Mouse (Mus musculus) MEL (cell line): ENCODE results near the gene Stk11. TPM values are rescaled to one million over a fixed set of nuclear protein-coding genes. Genes with fewer than 3 reads are reported as not detected.

ENCODE experiments used
- DNase-seq: peaks from one replicate; pipeline ENCODE4 v3.0.0; 2011; ENCODE audit warnings: low read depth, low spot score
- H3K27ac ChIP-seq: 2 replicates; pipeline ENCODE4 v1.5.1; 2012; ENCODE audit warnings: low read depth, mild to moderate bottlenecking, control low read depth, low read length, moderate library complexity; ENCODE audit not compliant: control insufficient read depth
- H3K27me3 ChIP-seq, 2 experiments: fragments of 150-350 bp in 1 of 2; sonication (generic) in 1 of 2; 2 replicates each; pipeline ENCODE4 v1.6.1; 2012; ENCODE audit warnings: low read length in 2 of 2, mild to moderate bottlenecking in 2 of 2, improper control_type of control experiment in 1 of 2, moderate library complexity in 1 of 2; ENCODE audit not compliant: insufficient read depth in 2 of 2, control insufficient read depth in 1 of 2
- H3K36me3 ChIP-seq, 2 experiments: 2 replicates each; pipeline ENCODE4 v1.6.1; 2012 to 2014; ENCODE audit warnings: low read length in 2 of 2, improper control_type of control experiment in 1 of 2, inconsistent platforms in 1 of 2, mild to moderate bottlenecking in 1 of 2; ENCODE audit not compliant: insufficient read depth in 2 of 2, control insufficient read depth in 1 of 2
- H3K4me1 ChIP-seq, 2 experiments: fragments of 150-350 bp in 1 of 2; sonication (generic) in 1 of 2; 2 replicates each; pipeline ENCODE4 v1.6.1; 2012; ENCODE audit warnings: low read length in 2 of 2, improper control_type of control experiment in 1 of 2, mild to moderate bottlenecking in 1 of 2; ENCODE audit not compliant: insufficient read depth in 2 of 2, control insufficient read depth in 1 of 2
- H3K4me3 ChIP-seq, 2 experiments: fragments of 150-350 bp in 1 of 2; sonication (generic) in 1 of 2; 2 replicates each; pipeline ENCODE4 v1.5.1; 2012; ENCODE audit warnings: low read depth in 2 of 2, low read length in 2 of 2, mild to moderate bottlenecking in 2 of 2, moderate library complexity in 2 of 2, control low read depth in 1 of 2, improper control_type of control experiment in 1 of 2; ENCODE audit not compliant: control insufficient read depth in 1 of 2, insufficient read depth in 1 of 2
- H3K79me2 ChIP-seq: 2 replicates; pipeline ENCODE4 v1.6.1; 2012; ENCODE audit warnings: mild to moderate bottlenecking, low read length, moderate library complexity; ENCODE audit not compliant: control insufficient read depth, poor library complexity, insufficient read depth
- H3K9ac ChIP-seq: 2 replicates; pipeline ENCODE4 v1.6.1; 2012; ENCODE audit warnings: low read depth, mild to moderate bottlenecking, control low read depth, low read length, moderate library complexity; ENCODE audit not compliant: control insufficient read depth, poor library complexity, severe bottlenecking
- H3K9me3 ChIP-seq: fragments of 150-350 bp; sonication (generic); replicated peaks from 2 replicates; pipeline ENCODE4 v1.6.1; 2012; ENCODE audit warnings: mild to moderate bottlenecking, low read length, improper control_type of control experiment, moderate library complexity; ENCODE audit not compliant: insufficient read depth
- E2F4 ChIP-seq: IDR thresholded peaks from 2 replicates; pipeline ENCODE4 v1.6.1; 2011; ENCODE audit warnings: low read depth, low read length, improper control_type of control experiment, borderline replicate concordance
- ELF1 ChIP-seq: IDR thresholded peaks from 2 replicates; pipeline ENCODE4 v1.6.1; 2014; ENCODE audit warnings: low read depth, mild to moderate bottlenecking, inconsistent platforms, low read length, improper control_type of control experiment, moderate library complexity
- ETS1 ChIP-seq: IDR thresholded peaks from 2 replicates; pipeline ENCODE4 v1.6.1; 2012; ENCODE audit warnings: low read depth, mild to moderate bottlenecking, inconsistent platforms, low read length, improper control_type of control experiment, moderate library complexity
- GABPA ChIP-seq: IDR thresholded peaks from 2 replicates; pipeline ENCODE4 v1.6.1; 2012; ENCODE audit warnings: low read depth, mild to moderate bottlenecking, inconsistent platforms, low read length, improper control_type of control experiment, moderate library complexity
- HCFC1 ChIP-seq: IDR thresholded peaks from 2 replicates; pipeline ENCODE4 v1.6.1; 2012; ENCODE audit warnings: low read depth, mild to moderate bottlenecking, inconsistent platforms, low read length, improper control_type of control experiment, moderate library complexity
- MAZ ChIP-seq: IDR thresholded peaks from 2 replicates; pipeline ENCODE4 v1.6.1; 2012; ENCODE audit warnings: low read depth, mild to moderate bottlenecking, inconsistent platforms, low read length, improper control_type of control experiment
- MEF2A ChIP-seq: IDR thresholded peaks from 2 replicates; pipeline ENCODE4 v1.6.1; 2014; ENCODE audit warnings: low read depth, mild to moderate bottlenecking, inconsistent platforms, low read length, improper control_type of control experiment; ENCODE audit not compliant: poor library complexity, insufficient replicate concordance, severe bottlenecking; ENCODE audit errors: extremely low read depth
- MYB ChIP-seq: IDR thresholded peaks from 2 replicates; pipeline ENCODE4 v1.6.1; 2011; ENCODE audit warnings: mild to moderate bottlenecking, low read depth, low read length, improper control_type of control experiment
- NRF1 ChIP-seq: IDR thresholded peaks from 2 replicates; pipeline ENCODE4 v1.6.1; 2014; ENCODE audit warnings: low read depth, mild to moderate bottlenecking, inconsistent platforms, low read length, improper control_type of control experiment, moderate library complexity; ENCODE audit not compliant: poor library complexity, insufficient read depth, severe bottlenecking
- POLR2AphosphoS2 ChIP-seq: IDR thresholded peaks from 2 replicates; pipeline ENCODE4 v1.6.1; 2011; ENCODE audit warnings: low read length, improper control_type of control experiment
- SIN3A ChIP-seq: IDR thresholded peaks from 2 replicates; pipeline ENCODE4 v1.6.1; 2012; ENCODE audit warnings: low read length, improper control_type of control experiment, inconsistent platforms
- TAL1 ChIP-seq: IDR thresholded peaks from 2 replicates; pipeline ENCODE4 v1.6.1; 2012; ENCODE audit warnings: mild to moderate bottlenecking, inconsistent platforms, low read length, moderate library complexity, mixed read lengths
- TCF12 ChIP-seq: IDR thresholded peaks from 2 replicates; pipeline ENCODE4 v1.6.1; 2014; ENCODE audit warnings: low read depth, mild to moderate bottlenecking, inconsistent platforms, low read length, improper control_type of control experiment, moderate library complexity
- USF1 ChIP-seq: IDR thresholded peaks from 2 replicates; pipeline ENCODE4 v1.6.1; 2014; ENCODE audit warnings: low read depth, mild to moderate bottlenecking, inconsistent platforms, low read length, improper control_type of control experiment, moderate library complexity
- ZKSCAN1 ChIP-seq: IDR thresholded peaks from 2 replicates; pipeline ENCODE4 v1.6.1; 2012; ENCODE audit warnings: low read depth, mild to moderate bottlenecking, inconsistent platforms, low read length, improper control_type of control experiment, moderate library complexity
- ZNF384 ChIP-seq: IDR thresholded peaks from 2 replicates; pipeline ENCODE4 v1.6.1; 2012; ENCODE audit warnings: low read depth, mild to moderate bottlenecking, inconsistent platforms, low read length, improper control_type of control experiment
- polyA plus RNA-seq, 2 experiments: library from polyadenylated mRNA; stranded (reverse) in 1 of 2; unstranded in 1 of 2; fragments of >175 nt in 1 of 2; fragments of >200 nt in 1 of 2; gene quantifications; 2 replicates each; pipeline versions ENCODE4 v1.2.1 to v1.2.4; 2012; ENCODE audit warnings: low replicate concordance in 2 of 2, low read depth in 1 of 2; ENCODE audit not compliant: insufficient read length in 2 of 2, insufficient read depth in 1 of 2, missing spikeins in 1 of 2
- total RNA-seq: library from RNA; depleted of rRNA; stranded (reverse); fragments of 300-350 nt; gene quantifications from 2 replicates; pipeline ENCODE4 v1.2.3, GENCODE M21; 2012

Stk11 gene
- total and polyA plus RNA-seq, 3 experiments = 108 to 188 TPM; not detected in 1

- Histone ChIP-seq H3K27me3 (no peaks in the 10 kb centered on the region), H3K9ac (no peak overlapping the region), H3K79me2 (peaks cover 2% of the 10 kb centered on the region; the same call in 1 of the 2 replicates), H3K4me3 (no peak overlapping the region), H3K4me1 (peaks cover 9 to 30% of the 10 kb centered on the region in 2 experiments), H3K27ac (no peak overlapping the region), H3K9me3 (no peaks in the 10 kb centered on the region), H3K36me3 (peaks cover 0 to 13% of the 10 kb centered on the region in 2 experiments; a peak in 2 of 4 replicates)
- DNase-seq = peak; percentile 35
- TF ChIP-seq TAL1 (no peak), HCFC1 (0 out of 2 replicates have a peak, but pooled peaks have one; percentile 16)
- TF ChIP-seq, all 39 proteins: peak for 1
Observed at GRCm38 (mm10) chr10:80162716-80163299, 47.2 kb downstream of the Stk11 start.

GRCm38 (mm10) chr10:80163721-80164120, 48.1 kb downstream of the Stk11 start:
- Histone ChIP-seq H3K4me3 (no peak overlapping the region), H3K27ac (no peak overlapping the region)
- DNase-seq = peak; percentile 22
- TF ChIP-seq GABPA = no peak
- no peak for TF ChIP-seq MYB
- no peak for TF ChIP-seq ETS1
- peak; percentile 42; the same call in 1 of the 2 replicates for TF ChIP-seq ZNF384
- TF ChIP-seq MAZ = no peak
- TF ChIP-seq, all 39 proteins: peak for 1
- Histone ChIP-seq H3K27me3 (no peaks in the 10 kb centered on the region), H3K36me3 (peaks cover 0 to 12% of the 10 kb centered on the region in 2 experiments; a peak in 2 of 4 replicates), H3K79me2 (peaks cover 7% of the 10 kb centered on the region; the same call in 1 of the 2 replicates), H3K9ac (no peak overlapping the region), H3K4me1 (peaks cover 6 to 33% of the 10 kb centered on the region in 2 experiments), H3K9me3 (no peaks in the 10 kb centered on the region)

- peak; percentile 17 for DNase-seq
- H3K27me3 ChIP-seq = no peaks in the 10 kb centered on the region
- H3K27ac ChIP-seq = no peak overlapping the region
- H3K9ac ChIP-seq = peak overlapping the region; percentile 53
- H3K4me1 ChIP-seq = peaks cover 4 to 29% of the 10 kb centered on the region in 2 experiments
- H3K9me3 ChIP-seq = no peaks in the 10 kb centered on the region
- peak overlapping the region; percentile 44 to 52 for H3K4me3 ChIP-seq
- TF ChIP-seq MEF2A = no peak
- TF ChIP-seq MYB = no peak
- TF ChIP-seq TCF12 = no peak
- TF ChIP-seq SIN3A = no peak
- TF ChIP-seq E2F4 = no peak
- TF ChIP-seq ZKSCAN1 = no peak
- no peak for TF ChIP-seq USF1
- TF ChIP-seq POLR2AphosphoS2 = no peak
- no peak for TF ChIP-seq GABPA
- TF ChIP-seq MAZ = no peak; the same call in 1 of the 2 replicates
- TF ChIP-seq ELF1 = no peak
- no peak for TF ChIP-seq HCFC1
- TF ChIP-seq NRF1 = no peak
- peaks cover 0 to 12% of the 10 kb centered on the region in 2 experiments; a peak in 2 of 4 replicates for H3K36me3 ChIP-seq
- peaks cover 8% of the 10 kb centered on the region; the same call in 1 of the 2 replicates for H3K79me2 ChIP-seq
Observed at GRCm38 (mm10) chr10:80164161-80164997, 48.8 kb downstream of the Stk11 start.
